In the genomic region with DNA sequence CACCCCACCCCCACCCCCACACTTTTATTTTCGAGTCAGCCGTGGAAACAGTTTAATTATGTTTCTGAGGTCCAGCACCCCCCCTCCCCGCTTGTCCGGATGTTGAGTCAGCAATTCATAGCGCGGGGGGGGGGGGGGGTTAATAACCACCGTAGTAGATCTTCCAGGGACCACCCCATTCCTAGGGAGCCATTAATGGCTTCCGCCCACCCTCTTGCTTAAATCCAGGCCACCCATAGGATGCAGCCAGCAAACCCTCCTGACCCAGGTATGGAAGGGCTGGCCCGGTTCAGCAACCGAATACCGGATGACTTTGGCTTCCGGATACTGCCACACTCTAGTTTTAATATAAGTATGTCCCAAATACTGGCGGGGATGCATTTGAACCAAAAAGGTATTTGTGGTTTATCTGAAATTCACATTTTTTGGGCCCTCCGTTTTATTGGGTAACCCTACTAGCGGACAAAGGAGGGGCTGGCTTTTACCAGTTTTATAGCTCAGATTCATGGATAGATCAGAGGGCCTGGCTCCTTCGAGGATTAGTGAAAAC, we compare ENCODE assay signal across 8 mouse cellular contexts.
DNase-seq lines count a peak whose midpoint lies in the region; ATAC-seq and TF ChIP-seq lines count a peak whose summit lies in the region.

No protein-coding gene starts in this region.

- DNase-seq in heart, adult 2 months, result no peak
- DNase-seq in urinary bladder, postnatal 14 days (ENCODE audit: low spot score), result no peak
- DNase-seq in urinary bladder, postnatal 25 days (ENCODE audit: low spot score), result no peak
- DNase-seq in right cerebral cortex, postnatal 36 days (ENCODE audit: low spot score in 2 of 2), result no peak

- intact Hi-C loops in heart, adult 2 months (cut with DNase I), result no loop called here

- no peak for ATAC-seq in heart, embryonic 14.5 days (ENCODE audit: insufficient number of reproducible peaks, insufficient read depth, low FRiP score, low read depth)
- ATAC-seq in activated CD4-positive, CD25-positive, alpha-beta regulatory T cell, adult 4 months, result peak; percentile 51
- ATAC-seq in hindbrain, embryonic 13.5 days (ENCODE audit: low FRiP score), result no peak
- peak; percentile 4; the same call in 1 of the 2 replicates for ATAC-seq in megakaryocyte, adult 5-6 weeks (ENCODE audit: poor library complexity, severe bottlenecking)

- H3K36me3 ChIP-seq in heart, embryonic 14.5 days (ENCODE audit: control insufficient read depth, insufficient read depth, low read length), result no peaks in the 10 kb centered on the region
- H3K36me3 ChIP-seq in heart, adult 2 months (ENCODE audit: control insufficient read depth, insufficient read depth, low read length), result no peaks in the 10 kb centered on the region
- no peaks in the 10 kb centered on the region for H3K36me3 ChIP-seq in hindbrain, embryonic 13.5 days

- no peak for TF ChIP-seq CTCF in heart, adult 2 months (IDR thresholded peaks at IDR 0.05)

- H3K4me1 ChIP-seq in heart, embryonic 14.5 days (ENCODE audit: control insufficient read depth in 2 of 2, insufficient read depth in 2 of 2, low read length in 2 of 2), result peaks cover 4 to 5% of the 10 kb centered on the region in 2 experiments; a peak in 1 of 4 replicates
- H3K4me1 ChIP-seq in heart, adult 2 months (ENCODE audit: control insufficient read depth, insufficient read depth, low read length), result no peaks in the 10 kb centered on the region
- H3K4me1 ChIP-seq in hindbrain, embryonic 13.5 days (replicated peaks), result peaks cover 35% of the 10 kb centered on the region

- peak overlapping the region; percentile 17 to 40; a peak in 3 of 4 replicates for H3K4me3 ChIP-seq in heart, embryonic 14.5 days (ENCODE audit: control insufficient read depth in 1 of 2, insufficient read depth in 1 of 2, low read depth in 1 of 2, low read length in 2 of 2)
- no peak overlapping the region for H3K4me3 ChIP-seq in heart, adult 2 months
- no peak overlapping the region for H3K4me3 ChIP-seq in hindbrain, embryonic 13.5 days

- TF ChIP-seq POLR2A in heart, adult 2 months (IDR thresholded peaks at IDR 0.05; ENCODE audit: insufficient read depth, low read depth, low read length), result no peak

- 28% methylated on average over 15 of the region's 16 CpGs for WGBS in heart, embryonic 14.5 days
- 37% methylated on average over 16 of the region's 16 CpGs for WGBS in heart, adult 2 months
- 51% methylated on average over 16 of the region's 16 CpGs for WGBS in hindbrain, embryonic 13.5 days

- peak overlapping the region; percentile 59 for H3K9ac ChIP-seq in heart, embryonic 14.5 days (ENCODE audit: low read length)
- no peak overlapping the region for H3K9ac ChIP-seq in heart, adult 2 months (ENCODE audit: low read depth, low read length)
- H3K9ac ChIP-seq in hindbrain, embryonic 13.5 days, result no peak overlapping the region

- TF ChIP-seq EP300 in heart, adult 2 months (IDR thresholded peaks at IDR 0.05; ENCODE audit: insufficient read depth, low read depth, low read length), result no peak

- no peaks in the 10 kb centered on the region for H3K27me3 ChIP-seq in heart, embryonic 14.5 days (ENCODE audit: control insufficient read depth, insufficient read depth, low read length)
- H3K27me3 ChIP-seq in heart, adult 2 months (ENCODE audit: control insufficient read depth, insufficient read depth, low read length), result no peaks in the 10 kb centered on the region
- H3K27me3 ChIP-seq in hindbrain, embryonic 13.5 days, result 0 out of 2 replicates have a peak, but pooled peaks cover 3% of the 10 kb centered on the region

- no peaks in the 10 kb centered on the region for H3K9me3 ChIP-seq in heart, embryonic 14.5 days (ENCODE audit: control insufficient read depth, low read length)
- no peaks in the 10 kb centered on the region for H3K9me3 ChIP-seq in hindbrain, embryonic 13.5 days

- H3K4me2 ChIP-seq in heart, embryonic 14.5 days (ENCODE audit: low read length), result peak overlapping the region; percentile 69
- peak overlapping the region; percentile 44 for H3K4me2 ChIP-seq in hindbrain, embryonic 13.5 days

- no peak overlapping the region for H3K27ac ChIP-seq in heart, embryonic 14.5 days (replicated peaks in 1 of 2; ENCODE audit: control insufficient read depth in 1 of 2, insufficient read depth in 1 of 2, low read depth in 2 of 2, low read length in 2 of 2)
- H3K27ac ChIP-seq in heart, adult 2 months, result no peak overlapping the region
- no peak overlapping the region for H3K27ac ChIP-seq in hindbrain, embryonic 13.5 days

- no peaks in the 10 kb centered on the region for H3K79me2 ChIP-seq in heart, adult 2 months (replicated peaks; ENCODE audit: control insufficient read depth, insufficient read depth, low read length)

Comparison
In these comparisons a context has a peak if more than half of its experiments do, and no peak if none do; other contexts are left out.
1. H3K4me3 ChIP-seq: peak in heart, embryonic 14.5 days (2 of 2); none in heart, adult 2 months (single experiment) and hindbrain, embryonic 13.5 days (single experiment).
2. ATAC-seq: peak in activated CD4-positive, CD25-positive, alpha-beta regulatory T cell, adult 4 months (single experiment) and megakaryocyte, adult 5-6 weeks (single experiment); none in heart, embryonic 14.5 days (single experiment) and hindbrain, embryonic 13.5 days (single experiment).